Mouse (Mus musculus) adrenal gland, adult (tissue): ENCODE data around the gene Zfp352.
"Not testable (repeated sequence)": the region's sequence is repeated elsewhere in the genome, so short reads cannot be mapped to it uniquely, and the experiment has no call there.

Experiments
- DNase-seq, 2 experiments: peaks; one replicate each; pipeline ENCODE4 v3.0.0; 2022 to 2023; ENCODE audit warnings: low spot score in 1 of 2; ENCODE audit not compliant: inconsistent age in 2 of 2

Gene Zfp352

DNA sequence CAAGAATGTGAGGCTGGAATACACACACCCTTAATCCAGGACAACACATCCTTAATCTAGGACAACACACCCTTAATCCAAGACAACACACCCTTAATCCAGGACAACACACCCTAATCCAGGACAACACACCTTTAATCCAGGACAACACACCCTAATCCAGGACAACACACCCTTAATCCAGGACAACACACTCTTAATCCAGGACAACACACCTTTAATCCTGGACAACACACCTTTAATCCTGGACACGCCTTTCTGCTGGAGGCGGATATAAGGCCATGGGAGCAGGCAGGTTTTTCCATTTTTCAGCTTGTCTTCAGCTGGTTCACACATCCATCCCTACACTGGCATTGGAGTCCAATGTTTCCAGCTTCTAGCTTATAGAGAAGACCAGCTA, at the start of gene Zfp352:
Zfp352 (plus strand) TSS at position 301 of the 400 bp plus-strand sequence.
- no peak for DNase-seq

DNA sequence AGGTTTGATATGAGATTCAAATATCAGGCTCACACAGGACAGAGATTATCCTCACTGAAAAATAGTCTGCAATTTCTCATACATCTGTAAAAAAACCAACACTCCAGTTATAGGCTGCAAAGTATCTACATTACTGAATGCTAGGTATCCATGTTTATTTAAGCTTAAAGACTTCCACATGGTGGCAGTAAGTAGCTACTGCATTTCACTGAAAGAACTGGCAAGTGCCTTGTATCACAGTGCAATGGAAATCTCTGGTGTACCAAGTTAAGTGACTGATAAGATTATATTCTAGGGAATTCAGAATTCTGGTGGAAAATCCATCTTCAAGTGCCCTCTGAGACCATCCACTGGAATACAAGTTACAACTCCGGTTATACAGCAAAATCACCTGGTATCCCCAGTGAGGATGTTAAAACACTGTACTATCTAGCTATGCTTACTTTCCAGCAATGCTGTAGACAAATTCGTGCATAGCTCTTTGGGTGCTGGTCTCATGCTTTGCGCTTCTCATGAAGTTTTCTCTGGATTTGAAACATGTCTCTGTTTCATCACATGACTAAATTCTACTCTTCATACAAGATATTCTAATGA, 47.6 kb upstream of the Zfp352 start:
- DNase-seq = no peak

- no peak for DNase-seq
Observed at GRCm38 (mm10) chr4:90174036-90174435, 44.6 kb upstream of the Zfp352 start.

DNA sequence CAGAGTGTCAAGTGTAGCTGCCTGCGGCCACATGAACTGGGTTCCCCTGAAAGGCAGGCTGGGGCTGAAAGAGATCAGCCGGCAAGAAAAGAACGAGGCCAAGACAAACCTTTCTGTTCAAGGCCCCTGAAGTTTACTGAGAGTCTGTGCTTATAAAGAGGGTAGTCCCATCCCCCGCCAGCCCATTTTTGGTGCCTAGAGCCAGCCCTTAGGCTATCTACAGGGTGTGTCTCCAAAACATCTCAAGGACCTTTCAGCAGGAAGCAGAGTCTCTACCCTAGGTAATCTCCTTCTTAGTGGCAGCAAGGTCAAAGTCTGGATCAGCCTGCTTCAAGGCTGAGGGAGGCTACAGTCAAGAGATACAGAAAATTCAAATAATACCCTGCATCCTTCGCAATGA, 15.2 kb upstream of the Zfp352 start:
- no peak for DNase-seq

GRCm38 (mm10) chr4:90211475-90211874, 7.1 kb upstream of the Zfp352 start:
- no peak for DNase-seq

DNA sequence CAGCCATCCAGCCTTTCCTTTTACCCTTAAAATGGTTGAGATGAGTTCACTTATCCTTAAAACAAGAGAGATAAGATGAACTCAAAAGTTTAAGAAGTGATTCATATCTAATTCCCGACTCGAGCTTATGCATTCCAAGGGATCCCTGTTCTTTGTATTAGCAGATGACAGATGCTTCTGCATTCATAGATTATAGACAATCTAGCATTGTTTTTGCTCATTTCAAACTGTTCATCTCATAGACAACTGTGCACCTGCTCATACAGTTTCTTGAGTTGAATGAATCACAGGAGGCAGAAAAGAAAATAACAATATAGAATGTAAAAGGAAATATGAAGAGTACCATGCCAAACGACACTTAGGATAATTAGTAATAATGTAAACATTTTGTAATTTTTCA, 6.5 kb upstream of the Zfp352 start:
- DNase-seq = no peak

- DNase-seq = not testable (repeated sequence)
Observed at GRCm38 (mm10) chr4:90235646-90236045, 17.0 kb downstream of the Zfp352 start.

- no peak for DNase-seq
Observed at GRCm38 (mm10) chr4:90269781-90270180, 51.2 kb downstream of the Zfp352 start.
